Mouse (Mus musculus) cerebellum, postnatal 14 days (tissue): ENCODE measurements around the gene Far2.

Source experiments
- DNase-seq, 2 experiments: peaks; one replicate each; pipeline ENCODE4 v3.0.0; 2021; ENCODE audit warnings: mixed read lengths in 2 of 2

Gene Far2

GRCm38 (mm10) chr6:148227542-148227941 lies 180.5 kb downstream of the Far2 start:
- DNase-seq = no peak
